Mouse (Mus musculus): Measurements from ENCODE around the gene Cyp2j6.
"Not testable (repeated sequence)": the region's sequence is repeated elsewhere in the genome, so short reads cannot be mapped to it uniquely, and the experiment has no call there.

Gene Cyp2j6

GRCm38 (mm10) chr4:96553133-96553819 lies at the start of gene Cyp2j6:
Cyp2j6 (minus strand) TSS chr4:96553661.
- DNase-seq (ENCODE audit: low read depth, low spot score) = no peak

- no peak for DNase-seq (ENCODE audit: low read depth, low spot score)
These were observed 38.3 kb upstream of the Cyp2j6 start for GRCm38 (mm10) chr4:96591791-96592150.

- no peak for DNase-seq (ENCODE audit: low read depth, low spot score)
These were observed 37.7 kb upstream of the Cyp2j6 start, which contains the start of gene Cyp2j9 for GRCm38 (mm10) chr4:96590911-96591790. Cyp2j9 (minus strand) TSS chr4:96591578.

GRCm38 (mm10) chr4:96581425-96582088 lies 28.1 kb upstream of the Cyp2j6 start:
- DNase-seq (ENCODE audit: low read depth, low spot score) = no peak

GRCm38 (mm10) chr4:96580351-96580750 lies 26.9 kb upstream of the Cyp2j6 start:
- not testable (repeated sequence) for DNase-seq (ENCODE audit: low read depth, low spot score)

- DNase-seq (ENCODE audit: low read depth, low spot score) = no peak
These were observed 16.0 kb upstream of the Cyp2j6 start for GRCm38 (mm10) chr4:96569442-96569841.

- no peak for DNase-seq (ENCODE audit: low read depth, low spot score)
These were observed 14.5 kb upstream of the Cyp2j6 start for GRCm38 (mm10) chr4:96567988-96568387.

GRCm38 (mm10) chr4:96565808-96566207 lies 12.3 kb upstream of the Cyp2j6 start:
- DNase-seq (ENCODE audit: low read depth, low spot score) = no peak

- no peak for DNase-seq (ENCODE audit: low read depth, low spot score)
These were observed 7.0 kb upstream of the Cyp2j6 start for GRCm38 (mm10) chr4:96560464-96560863.

GRCm38 (mm10) chr4:96559781-96560180 lies 6.3 kb upstream of the Cyp2j6 start:
- DNase-seq (ENCODE audit: low read depth, low spot score) = no peak

- DNase-seq (ENCODE audit: low read depth, low spot score) = no peak
These were observed 1.8 kb downstream of the Cyp2j6 start for GRCm38 (mm10) chr4:96551619-96552018.

- DNase-seq (ENCODE audit: low read depth, low spot score) = no peak
These were observed 7.5 kb downstream of the Cyp2j6 start for GRCm38 (mm10) chr4:96545976-96546375.

- peak; percentile 3 for DNase-seq (ENCODE audit: low read depth, low spot score)
These were observed 27.7 kb downstream of the Cyp2j6 start for GRCm38 (mm10) chr4:96525772-96526171.

- no peak for DNase-seq (ENCODE audit: low read depth, low spot score)
These were observed 31.2 kb downstream of the Cyp2j6 start for GRCm38 (mm10) chr4:96522256-96522655.

GRCm38 (mm10) chr4:96510083-96510482 lies 43.4 kb downstream of the Cyp2j6 start:
- no peak for DNase-seq (ENCODE audit: low read depth, low spot score)

- DNase-seq (ENCODE audit: low read depth, low spot score) = no peak
These were observed 46.2 kb downstream of the Cyp2j6 start, which contains the start of gene Cyp2j8 for GRCm38 (mm10) chr4:96507286-96507685. Cyp2j8 (minus strand) TSS chr4:96507386.
